Mouse (Mus musculus) adrenal gland, postnatal 25 days (tissue): ENCODE measurements around the gene Rgs1. TPM values are rescaled to one million over a fixed set of nuclear protein-coding genes. Genes with fewer than 3 reads are reported as not detected.

Source experiments
- DNase-seq: peaks from one replicate; pipeline ENCODE4 v3.0.0; 2021; ENCODE audit warnings: mixed read lengths
- total RNA-seq: library from RNA; stranded (reverse); gene quantifications from 2 replicates; pipeline ENCODE4 v1.2.3, GENCODE M21; 2021

The Rgs1 gene
- total RNA-seq, 1 experiment from 2014 or later: 0.30 TPM

DNA sequence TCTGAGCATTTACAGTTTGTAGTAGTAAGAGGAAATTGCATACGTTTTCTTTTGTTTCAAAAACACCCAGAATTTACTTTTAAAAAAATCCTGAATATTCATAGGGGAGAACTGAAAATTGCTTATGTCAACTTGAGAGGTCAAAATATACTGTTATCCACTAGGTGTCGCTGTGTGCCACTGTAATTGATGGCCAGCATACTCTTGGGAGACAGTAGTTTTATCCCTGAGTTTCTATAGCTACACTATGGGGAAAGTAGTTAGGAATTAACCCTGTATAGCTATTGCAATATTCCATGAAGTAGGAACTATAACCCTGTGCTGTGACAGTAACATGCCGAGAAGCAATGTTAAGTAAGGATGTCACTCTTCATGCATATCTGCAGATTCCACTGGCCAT is 51.4 kb downstream of the Rgs1 start:
- DNase-seq: peak; percentile 9

Other genes starting within 250 kb of the Rgs1 start
- 162 and 212 TPM in 2 replicates for gene Rgs2, start 245.1 kb downstream of the Rgs1 start, total RNA-seq
- gene Rgs13, start 71.9 kb downstream of the Rgs1 start, total RNA-seq: not detected in 2 replicates